Mouse (Mus musculus): ENCODE measurements around the gene Bhlhe40.

GRCm38 (mm10) chr6:108680503-108680902, 20.1 kb downstream of the Bhlhe40 start:
- TF ChIP-seq TAL1 (IDR thresholded peaks at IDR 0.05; ENCODE audit: low read length): no peak
- TF ChIP-seq GATA1 (IDR thresholded peaks at IDR 0.05; ENCODE audit: low read length): no peak

Data from erythroblast, embryonic 14.5 days (primary cell).